Mouse (Mus musculus): ENCODE measurements at regions not wholly inside any gene's neighbourhood (a gene's known extent, or its start where the extent isn't known, plus 50 kb on each side); places are given as distances from the start of the nearest gene placed in this dataset.
A peak's percentile ranks its signal among the peaks of the same experiment; 100 is the strongest.

DNA sequence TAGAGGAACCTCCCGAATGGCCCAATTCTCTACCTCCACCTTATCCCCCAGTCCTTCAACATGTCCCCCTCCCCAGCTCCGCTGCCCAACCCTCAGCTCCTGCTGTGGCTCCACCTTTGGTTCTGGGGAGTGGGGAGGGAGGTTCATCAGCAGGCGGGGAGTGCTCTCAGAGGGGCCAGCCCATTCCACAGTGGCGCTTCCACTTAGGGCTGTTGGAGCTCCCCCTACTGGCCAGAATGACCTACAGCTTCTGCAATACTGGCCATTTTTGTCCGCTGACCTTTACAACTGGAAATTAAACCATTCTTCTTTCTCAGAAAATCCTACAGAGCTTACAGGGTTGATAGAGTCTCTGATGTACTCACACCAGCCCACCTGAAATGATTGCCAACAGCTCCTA lies 508.0 kb upstream of the Klhl4 start:
- Histone ChIP-seq H3K4me1 (ENCODE audit: control insufficient read depth, insufficient read depth, low read length) (no peaks in the 10 kb centered on the region), H3K9ac (ENCODE audit: low read depth, low read length, severe bottlenecking) (no peak overlapping the region), H3K36me3 (ENCODE audit: control insufficient read depth, insufficient read depth, low read length) (no peaks in the 10 kb centered on the region), H3K9me3 (ENCODE audit: control insufficient read depth, low read length) (peaks cover 5% of the 10 kb centered on the region; the same call in 1 of the 2 replicates), H3K4me2 (replicated peaks; ENCODE audit: low read depth, low read length, severe bottlenecking) (no peak overlapping the region), H3K27ac (replicated peaks; ENCODE audit: low read depth, low read length) (no peak overlapping the region), H3K27me3 (ENCODE audit: control insufficient read depth, insufficient read depth, low read length) (no peaks in the 10 kb centered on the region), H3K4me3 (replicated peaks; ENCODE audit: low read length) (no peak overlapping the region)
- no peak for TF ChIP-seq POLR2A (IDR thresholded peaks at IDR 0.05; ENCODE audit: borderline replicate concordance, extremely low read depth, insufficient read depth, insufficient read length)
- 87% methylated on average over 5 of the region's 5 CpGs for WGBS
- ATAC-seq (ENCODE audit: low FRiP score, low read depth) (no peak), DNase-seq (ENCODE audit: low spot score) (no peak)

DNA sequence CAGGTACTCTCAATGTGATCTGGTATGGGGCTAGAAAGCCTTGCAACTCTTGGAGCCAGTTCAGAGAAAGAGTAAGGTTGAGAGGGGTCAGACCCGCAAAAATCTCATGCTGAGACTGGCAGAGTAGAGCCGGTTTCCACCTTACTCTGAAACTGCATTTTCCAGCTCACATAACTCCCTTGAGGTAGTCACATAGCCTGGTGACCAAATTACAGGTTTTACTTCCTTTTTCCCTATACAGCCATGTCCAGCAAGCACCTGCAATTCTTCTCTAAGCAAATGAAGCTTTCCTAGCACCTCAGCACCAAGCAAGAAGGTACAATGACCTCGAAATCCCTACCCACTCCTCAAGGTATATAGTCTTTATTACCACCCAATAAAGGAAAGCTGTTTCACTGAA lies 481.0 kb upstream of the Klhl4 start:
- no peak overlapping the region for H3K9ac ChIP-seq (ENCODE audit: low read depth, low read length, severe bottlenecking)
- H3K9me3 ChIP-seq (ENCODE audit: control insufficient read depth, low read length): no peaks in the 10 kb centered on the region
- H3K27me3 ChIP-seq (ENCODE audit: control insufficient read depth, insufficient read depth, low read length): no peaks in the 10 kb centered on the region
- WGBS: 72% methylated on average over 3 of the region's 3 CpGs
- DNase-seq (ENCODE audit: low spot score) (no peak), ATAC-seq (ENCODE audit: low FRiP score, low read depth) (no peak)
- H3K36me3 ChIP-seq (ENCODE audit: control insufficient read depth, insufficient read depth, low read length): no peaks in the 10 kb centered on the region
- H3K4me3 ChIP-seq (replicated peaks; ENCODE audit: low read length): no peak overlapping the region
- no peak overlapping the region for H3K4me2 ChIP-seq (replicated peaks; ENCODE audit: low read depth, low read length, severe bottlenecking)
- TF ChIP-seq POLR2A (IDR thresholded peaks at IDR 0.05; ENCODE audit: borderline replicate concordance, extremely low read depth, insufficient read depth, insufficient read length): no peak
- H3K4me1 ChIP-seq (ENCODE audit: control insufficient read depth, insufficient read depth, low read length): no peaks in the 10 kb centered on the region
- no peak overlapping the region for H3K27ac ChIP-seq (replicated peaks; ENCODE audit: low read depth, low read length)

DNA sequence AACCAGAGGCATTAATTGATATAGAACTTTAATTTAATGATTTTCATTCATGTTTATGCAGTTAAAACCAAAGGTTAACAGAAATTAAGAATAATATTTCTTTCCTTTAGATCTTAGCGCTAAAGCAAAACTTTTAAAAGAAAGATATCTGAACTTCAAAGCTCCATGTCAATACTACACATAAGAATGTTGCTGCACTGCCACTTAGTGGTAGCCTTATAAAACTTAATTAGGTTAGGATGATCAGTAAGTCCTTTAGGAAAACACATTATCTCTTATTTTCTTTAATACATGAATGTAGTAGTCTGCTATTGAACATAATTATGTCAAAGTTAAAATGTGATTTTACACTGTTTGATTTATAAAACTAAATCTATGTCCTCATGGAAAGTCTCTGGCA lies 432.9 kb upstream of the Klhl4 start:
- peak; percentile 9 for DNase-seq (ENCODE audit: low spot score)
- 45% methylated on average over 1 of the region's 1 CpGs for WGBS
- no peak for TF ChIP-seq POLR2A (IDR thresholded peaks at IDR 0.05; ENCODE audit: borderline replicate concordance, extremely low read depth, insufficient read depth, insufficient read length)

More for the DNA sequence above, 432.9 kb upstream of the Klhl4 start:
- no peak for ATAC-seq (ENCODE audit: low FRiP score, low read depth)
- Histone ChIP-seq H3K36me3 (ENCODE audit: control insufficient read depth, insufficient read depth, low read length) (no peaks in the 10 kb centered on the region), H3K4me2 (replicated peaks; ENCODE audit: low read depth, low read length, severe bottlenecking) (no peak overlapping the region), H3K4me3 (replicated peaks; ENCODE audit: low read length) (no peak overlapping the region), H3K4me1 (ENCODE audit: control insufficient read depth, insufficient read depth, low read length) (no peaks in the 10 kb centered on the region), H3K27ac (replicated peaks; ENCODE audit: low read depth, low read length) (no peak overlapping the region), H3K9ac (ENCODE audit: low read depth, low read length, severe bottlenecking) (no peak overlapping the region), H3K27me3 (ENCODE audit: control insufficient read depth, insufficient read depth, low read length) (no peaks in the 10 kb centered on the region), H3K9me3 (ENCODE audit: control insufficient read depth, low read length) (no peaks in the 10 kb centered on the region)

Measured in limb, embryonic 14.5 days (tissue).